Mouse (Mus musculus) heart, adult 10 weeks (tissue): ENCODE data around the gene Tmem229a. TPM values are rescaled to one million over a fixed set of nuclear protein-coding genes. Genes with fewer than 3 reads are reported as not detected.

ENCODE experiments used
- polyA plus RNA-seq: library from polyadenylated mRNA; stranded (reverse); fragments of 350-450 nt; fragmentation: Illumina TruSeq; extraction: RNeasy Lipid Tissue Mini Kit (QIAGEN cat#74804); gene quantifications from one replicate; pipeline ENCODE4 v1.2.3, GENCODE M21; 2014; ENCODE audit warnings: low read depth, low replicate concordance

Tmem229a gene
- not detected for polyA plus RNA-seq

GRCm38 (mm10) chr6:24955946-24956585, at the start of gene Tmem229a:
TSS of gene Tmem229a (minus strand) at chr6:24956297.

Other genes starting within 250 kb of the Tmem229a start
- gene Hyal6, start 223.1 kb downstream of the Tmem229a start, polyA plus RNA-seq, result not detected
- not detected for gene Hyal4, start 208.0 kb downstream of the Tmem229a start, polyA plus RNA-seq
- gene Spam1, start 165.1 kb downstream of the Tmem229a start, polyA plus RNA-seq, result not detected
- not detected for gene Hyal5, start 98.3 kb downstream of the Tmem229a start, polyA plus RNA-seq